Mouse (Mus musculus) regulatory T cell (primary cell): ENCODE data around the gene Pygb.

ENCODE experiments used
- in situ Hi-C: fragments of 300-600 bp; cut with MboI, MseI; formaldehyde crosslinking; loops from one replicate; pipeline ENCODE4 v1.15.1; 2025; ENCODE audit warnings: high pct_unique_total_duplicates

Gene Pygb

DNA sequence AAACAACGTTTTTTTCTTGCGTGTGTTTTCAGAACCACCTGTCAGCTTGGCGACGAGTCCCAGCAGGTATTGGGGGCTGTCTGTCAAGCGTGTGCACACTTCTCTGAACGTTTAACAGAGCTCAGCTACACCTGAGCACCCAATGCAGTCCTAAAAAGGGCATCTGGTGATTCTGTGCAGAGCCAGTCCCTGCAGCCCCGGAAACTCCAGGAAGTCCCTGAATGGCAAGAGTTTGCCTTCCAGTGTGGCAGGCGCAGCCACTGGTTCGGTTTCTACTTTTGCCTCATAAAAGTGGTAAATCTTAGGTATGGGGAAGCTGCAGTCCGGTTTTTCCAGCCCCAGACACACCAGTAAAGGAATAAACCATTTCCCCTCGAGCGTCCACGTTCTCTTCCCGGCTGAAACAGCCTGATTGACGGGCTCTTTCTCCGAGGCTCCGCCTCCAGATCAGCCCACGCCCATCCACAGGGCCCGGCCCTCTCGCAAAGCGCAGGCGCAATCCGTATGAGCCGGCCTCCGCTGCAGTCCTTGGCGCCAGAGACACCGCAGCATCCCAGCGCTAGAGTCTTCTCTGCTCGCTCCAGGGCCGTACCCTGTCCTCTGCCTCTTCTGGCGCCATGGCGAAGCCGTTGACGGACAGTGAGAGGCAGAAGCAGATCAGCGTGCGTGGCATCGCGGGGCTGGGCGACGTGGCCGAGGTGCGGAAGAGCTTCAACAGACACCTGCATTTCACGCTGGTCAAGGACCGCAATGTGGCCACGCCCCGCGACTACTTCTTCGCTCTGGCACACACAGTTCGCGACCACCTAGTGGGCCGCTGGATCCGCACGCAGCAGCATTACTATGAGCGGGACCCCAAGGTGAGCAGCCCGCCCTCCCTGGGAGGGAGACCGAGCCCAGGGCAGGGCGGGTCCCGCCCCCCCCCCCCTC lies at the start of gene Pygb:
TSS of gene Pygb (plus strand) at position 485 of the 930 bp plus-strand sequence.
- in situ Hi-C loops, result no loop called here

DNA sequence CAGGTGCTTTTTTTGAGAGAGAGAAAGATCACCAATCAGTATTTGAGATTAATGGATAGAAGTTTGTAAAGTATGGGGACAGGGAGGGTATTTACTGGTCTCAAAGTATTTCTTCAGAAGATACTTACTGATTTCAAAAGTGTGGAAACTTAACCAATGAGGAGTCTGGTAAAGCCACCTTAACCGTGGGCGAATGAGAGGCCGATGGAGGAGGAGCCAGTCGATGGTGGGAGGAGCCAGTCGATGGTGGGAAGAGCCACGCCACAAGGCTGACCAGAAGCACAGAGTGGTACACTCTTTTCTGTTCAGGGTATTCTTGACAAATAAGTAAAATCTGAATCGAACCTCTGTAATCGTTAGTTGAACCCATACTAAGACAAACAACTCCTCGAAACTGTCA lies 48.7 kb upstream of the Pygb start:
- in situ Hi-C loops, result no loop called here

DNA sequence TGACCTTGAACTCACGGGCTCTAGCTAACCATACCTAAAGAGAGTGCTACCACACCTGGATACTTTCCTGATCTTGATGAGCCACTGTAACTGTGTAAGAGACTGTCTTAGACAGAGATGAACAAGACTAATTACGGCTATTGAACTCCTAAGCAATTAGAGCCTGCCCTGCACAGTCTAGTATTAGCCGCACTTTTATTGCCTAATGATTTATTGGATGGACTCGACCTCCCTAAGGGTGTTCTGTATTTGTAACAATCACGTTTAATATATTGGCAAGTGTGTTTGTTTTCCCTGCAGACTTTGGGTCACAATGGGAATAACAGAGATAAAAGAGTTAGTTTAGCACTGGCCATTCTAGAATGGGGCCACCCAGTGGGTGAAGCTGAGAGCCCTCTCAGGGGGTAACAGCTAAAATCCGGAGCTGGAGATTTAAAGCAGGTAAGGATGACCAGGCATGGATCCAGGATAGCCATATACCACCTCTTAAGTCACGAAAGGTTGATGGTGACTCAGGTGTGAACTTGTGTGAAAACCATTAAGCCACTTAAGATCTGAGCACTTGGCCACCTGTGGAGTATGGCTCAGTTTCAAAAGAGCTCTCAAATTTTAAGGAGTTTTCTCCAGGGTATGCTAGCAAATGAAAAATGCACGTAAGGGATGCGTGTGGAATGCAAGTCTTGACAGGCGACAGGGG lies 46.2 kb upstream of the Pygb start:
- in situ Hi-C loops, result no loop called here

DNA sequence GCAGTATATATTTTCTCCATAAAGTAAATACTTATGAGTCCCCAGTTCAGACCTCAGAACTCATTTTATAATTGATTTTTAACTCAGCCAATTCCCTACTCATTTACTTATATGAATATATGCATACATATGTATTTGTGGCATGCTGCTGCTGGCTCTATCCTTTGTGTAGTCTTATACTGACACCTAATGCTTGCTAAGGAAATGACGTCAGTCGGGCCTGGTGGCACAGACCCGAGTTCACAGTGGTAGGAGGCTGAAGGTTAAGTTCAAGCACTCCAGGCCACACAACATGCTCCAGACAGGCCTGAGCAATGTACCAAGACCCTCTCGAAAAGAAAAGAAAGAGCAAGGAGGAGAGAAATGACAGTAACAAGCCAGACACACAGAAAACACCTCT lies 45.1 kb upstream of the Pygb start:
- in situ Hi-C loops, result no loop called here

DNA sequence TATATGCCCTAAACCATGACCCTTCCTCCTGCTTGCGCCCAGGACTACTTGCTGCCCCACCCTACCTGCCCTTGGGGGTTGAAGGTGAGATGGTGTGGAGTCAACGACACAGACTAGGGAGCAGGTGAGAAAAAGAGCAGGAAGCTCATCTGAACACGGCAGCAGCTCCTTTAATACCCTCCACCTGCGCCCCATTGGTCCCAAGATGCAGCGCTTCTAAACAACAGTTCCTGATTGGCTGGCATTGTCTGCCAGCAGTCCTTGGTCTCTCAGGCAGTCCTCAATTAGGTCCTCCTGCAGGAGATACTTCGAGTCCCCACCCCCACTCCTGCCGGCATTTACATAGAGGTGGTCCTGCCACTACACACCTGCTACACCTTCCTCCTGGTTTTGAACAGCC lies 41.5 kb upstream of the Pygb start:
- in situ Hi-C loops, result loop anchor here (5.0 kb wide), 1 partner anchor 68 kb away; no protein-coding TSS in a partner anchor

DNA sequence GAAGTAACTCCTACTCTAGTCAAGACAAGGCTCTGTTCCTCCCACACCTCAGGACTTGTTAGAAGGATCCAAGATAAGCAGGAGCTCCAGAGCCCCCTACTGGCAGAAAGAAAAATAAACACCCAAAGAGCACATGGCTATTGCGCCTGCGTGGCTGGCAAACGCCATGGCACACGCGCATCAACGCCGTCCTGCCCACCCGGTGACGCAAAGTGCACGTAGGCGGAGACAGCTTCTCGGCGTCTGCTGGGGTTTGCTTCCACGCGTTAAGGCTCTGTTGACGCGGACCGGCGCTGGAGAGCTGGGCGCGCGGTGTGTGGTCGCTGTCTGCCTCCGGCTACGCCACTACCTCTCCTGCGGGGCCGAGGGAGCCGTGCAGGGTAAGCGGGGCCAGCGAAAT lies 37.7 kb upstream of the Pygb start, which contains the start of gene Entpd6:
TSS of gene Entpd6 (plus strand) at position 189 of the 400 bp plus-strand sequence.
- in situ Hi-C loops, result loop anchor here (5.0 kb wide), 1 partner anchor 72 kb away; no protein-coding TSS in a partner anchor

DNA sequence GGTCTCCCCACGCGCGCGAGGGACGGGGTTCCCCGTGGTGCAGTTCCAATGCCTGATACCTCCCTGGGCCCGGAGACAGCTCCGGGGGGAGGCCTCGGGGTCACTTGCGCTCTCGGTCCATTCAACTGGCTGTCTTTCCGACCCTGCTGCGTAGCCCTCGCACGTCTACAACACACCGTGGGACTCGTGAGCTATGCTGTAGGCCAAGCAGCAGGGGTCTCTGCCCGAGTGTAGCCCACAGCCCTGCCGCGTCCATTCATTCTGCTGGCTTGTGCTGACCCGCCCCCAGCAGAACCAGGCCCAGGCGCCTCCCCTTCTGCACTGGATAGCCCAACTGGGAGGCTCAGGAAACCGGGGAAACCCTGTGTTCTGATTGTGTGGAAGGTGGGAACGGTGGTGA lies 37.3 kb upstream of the Pygb start:
- in situ Hi-C loops, result loop anchor here (5.0 kb wide), 1 partner anchor 72 kb away; no protein-coding TSS in a partner anchor

DNA sequence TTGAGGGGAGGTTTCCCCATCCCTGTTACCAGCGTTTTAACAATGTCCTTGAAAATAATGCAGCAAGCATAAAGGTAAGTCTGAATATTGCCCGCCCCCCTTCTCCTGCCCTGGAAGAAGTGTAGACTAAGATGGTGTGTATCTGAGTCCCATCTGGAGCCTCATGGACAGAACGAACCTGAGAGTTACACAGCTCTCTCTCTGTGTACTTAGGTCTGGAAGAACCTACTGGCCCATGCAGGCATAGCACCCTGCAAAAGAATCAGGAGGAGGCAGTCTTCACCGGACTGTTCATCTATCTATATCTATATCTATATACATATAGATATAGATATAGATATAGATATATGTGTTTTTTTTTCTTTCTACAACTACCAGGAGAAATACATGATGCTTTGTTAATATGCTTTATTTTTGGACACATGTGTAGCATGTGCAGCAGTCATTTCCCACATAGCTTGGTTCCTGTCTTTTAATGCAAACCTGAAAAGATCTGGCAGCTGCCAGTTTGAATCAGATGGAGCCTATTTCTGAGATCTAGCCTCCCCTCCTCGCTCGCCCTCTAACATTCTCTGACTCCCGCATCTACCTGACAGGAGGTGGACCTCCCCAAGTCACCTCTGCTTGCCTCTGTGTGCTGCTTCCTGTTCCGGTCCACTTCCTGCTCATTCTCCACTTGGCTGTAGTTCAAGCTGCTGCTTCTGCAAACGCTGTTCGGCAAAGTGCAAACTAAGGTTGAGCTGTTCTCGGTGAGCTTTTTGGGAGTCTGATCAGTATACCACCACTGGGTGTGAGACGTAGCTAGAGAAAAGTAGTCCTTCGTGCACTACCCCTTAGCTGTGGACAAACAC lies 36.2 kb upstream of the Pygb start:
- in situ Hi-C loops, result loop anchor here (5.0 kb wide), 1 partner anchor 148 kb away; no protein-coding TSS in a partner anchor

DNA sequence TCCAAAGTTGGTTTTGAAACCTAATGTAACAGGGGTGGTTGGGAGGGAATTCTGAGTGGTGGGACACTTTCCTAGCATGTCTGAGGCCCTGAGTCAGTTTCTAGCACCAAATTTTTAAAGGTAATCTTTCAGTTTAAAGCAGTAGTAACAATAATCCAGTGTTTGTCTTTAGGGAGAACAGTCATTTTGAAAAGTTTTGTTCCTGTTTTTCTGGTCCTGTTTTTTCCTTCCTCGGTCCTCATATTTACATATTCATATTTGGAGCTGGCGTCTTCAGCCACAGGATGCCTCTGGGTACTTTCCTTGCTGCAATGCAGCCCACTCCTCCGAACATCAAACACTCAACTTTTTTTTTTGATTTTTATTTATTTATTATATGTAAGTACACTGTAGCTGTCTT lies 31.5 kb upstream of the Pygb start:
- in situ Hi-C loops, result no loop called here

DNA sequence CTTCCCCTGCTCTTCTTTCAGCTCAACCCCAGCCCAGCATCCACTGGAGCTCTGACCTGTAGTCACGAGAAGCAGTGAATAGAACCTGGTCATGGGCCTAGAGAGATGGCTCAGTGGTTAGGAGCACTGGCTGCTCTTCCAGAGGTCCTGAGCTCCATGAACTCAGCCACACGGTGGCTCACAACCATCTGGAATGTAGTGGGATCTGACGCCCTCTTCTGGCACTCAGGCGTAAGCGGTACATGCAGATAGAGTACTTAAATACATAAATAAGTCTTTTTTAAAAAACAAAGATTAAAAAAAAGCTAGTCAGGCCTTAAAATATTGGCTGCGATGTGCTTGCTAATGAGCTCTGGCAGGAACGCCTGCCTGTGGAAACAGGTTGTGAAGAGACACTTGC lies 25.1 kb upstream of the Pygb start:
- in situ Hi-C loops, result no loop called here

DNA sequence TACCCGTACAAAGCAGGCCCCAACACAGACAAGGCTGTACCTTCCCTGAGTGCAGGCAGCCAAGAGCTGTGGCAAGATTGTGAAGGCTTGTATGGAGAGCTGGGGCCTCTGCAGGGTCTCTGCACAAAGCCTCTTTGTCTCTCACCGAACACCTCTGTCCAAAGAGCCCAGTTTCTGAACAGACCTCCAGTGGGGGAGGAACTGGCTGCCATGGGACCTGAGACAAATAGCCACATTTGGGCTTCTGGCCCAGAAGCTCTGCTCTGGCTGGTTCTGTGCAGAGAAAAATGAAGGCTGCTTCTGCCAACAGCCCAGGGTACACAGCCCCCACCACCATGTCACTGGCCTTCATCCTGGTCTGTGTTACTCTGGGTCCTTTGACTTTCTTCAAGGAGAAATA lies 20.9 kb upstream of the Pygb start:
- in situ Hi-C loops, result no loop called here

DNA sequence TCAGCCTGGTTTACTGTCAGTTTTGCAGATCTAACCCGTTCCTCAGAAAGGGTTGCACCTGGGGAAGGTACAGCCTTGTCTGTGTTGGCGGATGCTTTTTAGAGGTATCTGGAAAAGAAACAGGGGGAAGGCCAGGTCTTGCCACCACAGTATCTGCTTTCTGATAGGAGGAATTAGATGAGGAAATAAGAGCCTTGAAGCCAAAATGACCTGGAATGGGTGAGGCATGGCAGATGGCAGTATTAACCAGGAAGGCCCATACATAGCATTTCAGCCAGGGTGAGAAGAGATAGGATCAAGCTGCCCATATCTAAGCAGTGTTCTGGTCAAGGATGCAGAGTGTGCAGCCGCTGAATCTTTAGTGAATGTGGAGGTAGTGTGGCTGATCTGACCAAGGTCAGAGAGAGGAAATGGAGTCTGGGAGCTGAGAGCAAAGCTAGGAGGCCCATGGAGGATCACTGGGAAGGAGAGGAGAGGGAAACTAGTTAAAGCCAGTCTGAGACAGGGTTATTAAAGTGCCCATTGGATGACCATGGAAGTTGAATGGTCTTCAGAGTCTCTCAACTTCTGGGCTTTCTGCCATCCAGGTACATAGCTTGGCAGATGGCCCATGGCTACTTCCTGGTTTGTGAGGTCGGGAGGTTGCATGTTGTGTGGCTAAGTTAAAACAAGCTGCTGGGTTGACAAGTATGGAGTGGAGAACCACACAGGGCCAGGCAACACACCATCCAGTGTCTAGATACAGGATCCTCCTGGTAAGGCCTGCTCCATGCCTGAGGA lies 20.3 kb upstream of the Pygb start:
- in situ Hi-C loops, result no loop called here

DNA sequence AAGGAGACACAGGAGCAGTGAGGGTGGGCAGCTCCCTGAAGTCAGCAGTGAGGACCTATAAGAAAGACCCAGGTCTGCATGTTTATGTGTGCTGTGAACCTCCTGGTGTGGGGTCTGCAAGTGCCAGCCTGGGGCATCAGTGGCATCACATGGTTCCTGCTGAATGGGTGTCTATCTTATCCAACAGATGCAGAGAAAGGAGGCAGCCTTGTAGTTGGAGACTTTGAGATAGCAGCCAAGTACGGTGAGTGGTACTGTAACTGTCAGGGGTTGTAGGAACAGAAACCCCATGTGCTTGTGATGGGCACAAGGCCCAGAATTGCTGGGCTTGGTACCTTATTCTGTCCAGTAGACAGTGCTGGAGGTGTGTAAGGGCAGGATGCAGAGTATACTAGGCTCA lies 17.9 kb upstream of the Pygb start:
- in situ Hi-C loops, result no loop called here

DNA sequence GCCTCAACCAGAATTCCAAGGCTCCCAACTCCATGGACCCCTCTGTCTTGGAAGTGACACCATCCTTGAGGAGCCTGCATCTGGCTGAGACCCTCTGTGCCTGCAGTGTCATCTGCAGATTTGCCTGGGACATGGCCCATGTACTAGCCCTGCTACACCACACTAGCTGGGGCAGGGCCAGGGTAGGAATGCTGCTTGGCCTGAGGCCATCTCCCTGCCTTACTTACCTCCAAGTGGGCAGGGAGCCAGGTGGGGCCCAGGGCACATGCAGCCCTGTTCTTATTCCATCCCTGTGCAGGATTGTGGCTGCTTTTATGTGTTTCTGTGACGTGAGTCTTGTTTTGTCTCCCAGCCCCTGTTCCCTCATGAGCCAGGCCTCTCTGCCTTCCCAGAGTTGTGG lies 15.8 kb upstream of the Pygb start:
- in situ Hi-C loops, result no loop called here

DNA sequence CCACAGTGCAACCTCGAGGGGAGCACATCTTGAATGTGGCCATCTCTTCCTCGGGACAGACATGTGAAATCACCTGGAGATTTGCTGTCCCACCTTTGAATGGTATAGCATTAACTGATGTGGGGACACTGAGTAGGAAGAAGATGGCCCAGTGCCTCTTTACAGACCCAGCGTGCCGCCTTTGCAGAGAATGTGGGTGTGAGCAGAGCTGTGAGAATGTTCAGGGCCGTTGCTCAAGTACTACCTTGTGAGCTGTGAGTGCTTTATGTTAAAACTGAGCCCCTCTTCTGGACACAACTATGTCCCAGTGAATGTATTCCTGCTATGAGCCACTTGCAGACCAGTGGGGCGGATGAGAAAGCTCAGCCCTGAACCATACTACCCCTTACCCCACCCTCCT lies 15.4 kb upstream of the Pygb start:
- in situ Hi-C loops, result no loop called here

DNA sequence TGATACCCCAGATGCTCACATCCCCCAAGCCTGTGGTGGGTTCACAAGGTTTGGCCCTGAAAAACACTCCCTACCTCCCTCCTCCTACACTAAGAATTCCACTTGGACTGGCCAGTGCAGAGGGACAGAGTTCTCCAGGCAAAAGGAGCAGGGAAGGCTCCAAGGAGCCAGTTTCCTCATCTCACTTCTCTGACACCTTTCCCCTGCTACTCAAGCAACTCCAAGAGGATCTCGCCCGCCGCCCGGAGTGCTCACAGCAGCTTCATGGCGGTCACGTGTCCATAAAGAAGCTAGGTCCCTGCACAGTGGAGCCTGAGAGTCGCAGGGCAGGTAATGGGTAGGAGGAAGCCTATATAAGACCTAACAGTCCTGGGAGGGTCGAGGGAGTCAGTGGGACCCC lies 14.5 kb upstream of the Pygb start:
- in situ Hi-C loops, result no loop called here

DNA sequence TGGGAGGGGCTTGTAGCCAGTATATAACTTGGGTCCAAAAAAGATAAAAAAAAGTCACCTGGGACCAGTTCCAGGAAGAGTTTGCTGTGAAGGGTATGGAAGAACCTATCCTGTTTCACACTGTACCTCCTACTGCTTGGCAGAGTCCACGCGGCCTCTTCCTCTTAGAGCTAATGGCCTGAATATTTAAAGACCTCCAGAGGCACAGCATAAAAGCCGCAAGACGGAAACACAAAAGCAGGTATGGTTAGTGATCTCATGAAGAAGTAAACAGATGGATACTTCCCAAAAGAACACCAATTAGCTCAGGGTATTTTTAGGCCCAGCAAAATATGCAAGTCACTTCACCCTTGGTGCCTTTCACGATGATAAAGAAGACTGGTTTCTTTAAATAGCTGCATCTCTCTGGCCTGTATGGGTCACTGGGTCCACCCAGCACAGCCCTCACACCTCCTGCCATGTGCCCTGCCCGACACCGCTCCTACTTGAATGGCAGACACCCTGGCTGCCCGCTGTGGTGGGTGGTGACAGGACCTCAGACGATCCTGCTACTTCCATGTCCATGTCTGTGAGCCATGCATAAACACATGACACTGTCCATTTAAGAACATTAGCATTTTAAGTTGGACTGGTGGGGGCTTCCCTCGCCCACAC lies 13.9 kb upstream of the Pygb start:
- in situ Hi-C loops, result no loop called here

DNA sequence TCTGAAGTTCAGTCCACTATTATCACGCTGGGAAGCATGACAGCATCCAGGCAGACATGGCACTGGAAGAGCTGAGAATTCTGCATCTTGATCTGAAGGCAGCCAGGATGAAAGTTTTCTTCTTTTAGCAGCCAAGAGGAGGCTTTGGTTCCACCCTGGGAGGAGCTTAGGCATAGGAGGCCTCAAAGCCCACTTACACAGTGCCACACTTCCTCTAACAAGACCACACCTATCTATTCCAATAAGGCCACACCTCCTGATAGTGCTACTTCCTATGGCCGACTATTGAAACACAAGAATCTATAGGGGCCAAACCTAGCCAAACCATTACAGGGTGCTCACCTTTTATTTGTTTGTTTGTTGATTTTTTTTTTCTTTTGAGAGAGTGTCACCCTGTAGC lies 3.7 kb upstream of the Pygb start:
- in situ Hi-C loops, result no loop called here

DNA sequence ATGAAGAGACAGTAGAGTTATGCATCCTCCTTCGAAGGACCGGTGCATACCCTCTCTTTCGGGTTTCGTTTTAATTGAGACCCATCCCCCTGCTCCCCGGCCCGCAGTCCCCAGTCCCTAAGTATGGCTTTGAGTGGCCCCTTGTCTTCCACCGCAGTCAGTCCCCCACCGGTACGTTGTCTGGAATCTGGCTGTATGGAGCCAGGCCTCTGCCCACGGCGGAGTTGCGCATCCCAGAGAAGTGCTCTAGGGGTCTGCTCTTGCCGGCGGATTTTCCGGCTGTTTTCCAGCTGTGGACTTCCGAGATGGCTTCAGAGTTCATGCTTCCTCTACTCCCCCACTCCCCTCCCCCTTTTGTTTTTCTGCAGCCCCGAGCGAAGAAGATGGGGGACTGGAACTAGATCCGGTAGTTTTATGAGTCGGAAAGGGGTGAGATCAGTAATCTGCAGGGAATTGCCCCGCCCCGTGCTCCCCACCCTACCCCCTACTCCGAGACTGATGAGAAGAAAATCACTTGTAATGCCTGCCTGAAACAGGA lies 768 bp downstream of the Pygb start:
- in situ Hi-C loops, result no loop called here
